Mouse (Mus musculus): ENCODE results near the gene Klhl41. TPM values are rescaled to one million over a fixed set of nuclear protein-coding genes. Genes with fewer than 3 reads are reported as not detected.

Gene Klhl41
- polyA plus RNA-seq, 1 experiment from 2014 or later = 0.31 TPM

- peak overlapping the region; percentile 81 for H3K9ac ChIP-seq
- H3K36me3 ChIP-seq = no peaks in the 10 kb centered on the region
- peaks cover 13% of the 10 kb centered on the region for H3K4me1 ChIP-seq (replicated peaks)
- H3K27me3 ChIP-seq = 0 out of 2 replicates have a peak, but pooled peaks cover 3% of the 10 kb centered on the region
- H3K27ac ChIP-seq (replicated peaks) = peak overlapping the region; percentile 88
- peak overlapping the region; percentile 64 for H3K4me3 ChIP-seq
- WGBS = 1% methylated on average over 13 of the region's 13 CpGs
- no peaks in the 10 kb centered on the region for H3K9me3 ChIP-seq
- ATAC-seq (ENCODE audit: low FRiP score, low read depth) = no peak
- H3K4me2 ChIP-seq = peak overlapping the region; percentile 77
These were observed 53.6 kb downstream of the Klhl41 start for GRCm38 (mm10) chr2:69723519-69723825.

Other genes starting within 250 kb of the Klhl41 start
- 1.2 and 1.4 TPM in 2 replicates for gene Lrp2, start 84.1 kb upstream of the Klhl41 start, polyA plus RNA-seq (2015; fragmentation: Nextera tagmentation; extraction: Ambion mirVana)
- gene Bbs5, start 22.9 kb upstream of the Klhl41 start, polyA plus RNA-seq (2015; fragmentation: Nextera tagmentation; extraction: Ambion mirVana) = 22.5 and 27.7 TPM in 2 replicates
- 15.1 and 16.9 TPM in 2 replicates for gene Fastkd1, start 43.4 kb downstream of the Klhl41 start, polyA plus RNA-seq (2015; fragmentation: Nextera tagmentation; extraction: Ambion mirVana)
- 120 and 123 TPM in 2 replicates for gene Ppig, start 52.4 kb downstream of the Klhl41 start, polyA plus RNA-seq (2015; fragmentation: Nextera tagmentation; extraction: Ambion mirVana)
- gene Ccdc173, start 119.5 kb downstream of the Klhl41 start, polyA plus RNA-seq (2015; fragmentation: Nextera tagmentation; extraction: Ambion mirVana) = 3.3 and 3.4 TPM in 2 replicates
- 33.4 and 34.1 TPM in 2 replicates for gene Phospho2, start 119.5 kb downstream of the Klhl41 start, polyA plus RNA-seq (2015; fragmentation: Nextera tagmentation; extraction: Ambion mirVana)
- gene Klhl23, start 151.8 kb downstream of the Klhl41 start, polyA plus RNA-seq (2015; fragmentation: Nextera tagmentation; extraction: Ambion mirVana) = 93.0 and 94.6 TPM in 2 replicates
- gene Ssb, start 191.4 kb downstream of the Klhl41 start, polyA plus RNA-seq (2015; fragmentation: Nextera tagmentation; extraction: Ambion mirVana) = 244 and 265 TPM in 2 replicates
- 31.8 and 32.6 TPM in 2 replicates for gene Mettl5, start 215.5 kb downstream of the Klhl41 start, polyA plus RNA-seq (2015; fragmentation: Nextera tagmentation; extraction: Ambion mirVana)
- 15.3 and 16.0 TPM in 2 replicates for gene Ubr3, start 227.1 kb downstream of the Klhl41 start, polyA plus RNA-seq (2015; fragmentation: Nextera tagmentation; extraction: Ambion mirVana)